Mouse (Mus musculus) bone marrow, adult 2 months (tissue): ENCODE measurements around the gene Ccnf. TPM values are rescaled to one million over a fixed set of nuclear protein-coding genes. Genes with fewer than 3 reads are reported as not detected.
A peak's percentile ranks its signal among the peaks of the same experiment; 100 is the strongest.

Source experiments
- H3K27ac ChIP-seq: fragments of 200-500 bp; 2 replicates; pipeline ENCODE4 v1.5.1; 2012; ENCODE audit warnings: low read depth, mild to moderate bottlenecking, control low read depth, inconsistent platforms, low read length; ENCODE audit not compliant: control insufficient read depth, poor library complexity, insufficient read depth
- H3K4me1 ChIP-seq: fragments of 200-500 bp; 2 replicates; pipeline ENCODE4 v1.6.1; 2011; ENCODE audit warnings: low read length; ENCODE audit not compliant: control insufficient read depth, insufficient read depth
- H3K4me3 ChIP-seq: fragments of 200-500 bp; replicated peaks from 2 replicates; pipeline ENCODE3; 2011; ENCODE audit warnings: mild to moderate bottlenecking, low read depth, low read length, control low read depth; ENCODE audit not compliant: control insufficient read depth
- CTCF ChIP-seq: fragments of 200-500 bp; IDR thresholded peaks from 2 replicates; pipeline ENCODE4 v1.5.1; 2011; ENCODE audit warnings: low read length, control low read depth; ENCODE audit not compliant: control insufficient read depth, insufficient read depth
- POLR2A ChIP-seq: fragments of 200-500 bp; IDR thresholded peaks from 2 replicates; pipeline ENCODE4 v1.6.1; 2011; ENCODE audit warnings: low read depth, mild to moderate bottlenecking, control low read depth, low read length, borderline replicate concordance; ENCODE audit not compliant: control insufficient read depth
- WGBS: fragments of 180-500 bp; shearing (Covaris S2); methylation state at CpG from one replicate; pipeline ENCODE4 v1.1.7; 2018; 5-methylcytosine and 5-hydroxymethylcytosine counted together
- polyA plus RNA-seq: library from polyadenylated mRNA; stranded (reverse); fragments of >200 nt; gene quantifications from 2 replicates; pipeline ENCODE4 v1.2.4, GENCODE M21; 2011; ENCODE audit warnings: low replicate concordance; ENCODE audit not compliant: missing spikeins, insufficient read depth, insufficient read length

The Ccnf gene
- polyA plus RNA-seq, 1 experiment = 73.9 TPM

- H3K4me1 ChIP-seq = peaks cover 10% of the 10 kb centered on the region; the same call in 1 of the 2 replicates
- no peak overlapping the region for H3K27ac ChIP-seq
- 76% methylated on average over 8 of the region's 8 CpGs for WGBS
Observed at GRCm38 (mm10) chr17:24193268-24193667, 58.0 kb downstream of the Ccnf start.

GRCm38 (mm10) chr17:24192848-24193247 is 58.4 kb downstream of the Ccnf start:
- Histone ChIP-seq H3K4me3 (no peak overlapping the region), H3K4me1 (peaks cover 10% of the 10 kb centered on the region; the same call in 1 of the 2 replicates), H3K27ac (peak overlapping the region; percentile 60; the same call in 1 of the 2 replicates)
- 21% methylated on average over 8 of the region's 8 CpGs for WGBS
- TF ChIP-seq POLR2A (no peak), CTCF (no peak)

More at GRCm38 (mm10) chr17:24193268-24193667, 58.0 kb downstream of the Ccnf start:
- no peak overlapping the region for H3K4me3 ChIP-seq
- no peak for TF ChIP-seq POLR2A
- TF ChIP-seq CTCF = no peak

GRCm38 (mm10) chr17:24191481-24191880 is 59.8 kb downstream of the Ccnf start:
- Histone ChIP-seq H3K4me1 (peaks cover 7% of the 10 kb centered on the region; the same call in 1 of the 2 replicates), H3K4me3 (no peak overlapping the region), H3K27ac (peak overlapping the region; percentile 69)
- no peak for TF ChIP-seq CTCF
- TF ChIP-seq POLR2A = no peak
- WGBS = 42% methylated on average over 4 of the region's 4 CpGs

- H3K4me3 ChIP-seq = no peak overlapping the region
- 48% methylated on average over 2 of the region's 2 CpGs for WGBS
- no peak for TF ChIP-seq POLR2A
- no peak for TF ChIP-seq CTCF
- peaks cover 7% of the 10 kb centered on the region; the same call in 1 of the 2 replicates for H3K4me1 ChIP-seq
- H3K27ac ChIP-seq = peak overlapping the region; percentile 26; the same call in 1 of the 2 replicates
Observed at GRCm38 (mm10) chr17:24190934-24191333, 60.4 kb downstream of the Ccnf start.

- Histone ChIP-seq H3K4me1 (peaks cover 5% of the 10 kb centered on the region; the same call in 1 of the 2 replicates), H3K4me3 (no peak overlapping the region), H3K27ac (no peak overlapping the region)
- TF ChIP-seq CTCF = no peak
- WGBS = 83% methylated on average over 3 of the region's 3 CpGs
Observed at GRCm38 (mm10) chr17:24174259-24174658, 77.0 kb downstream of the Ccnf start.

GRCm38 (mm10) chr17:24173423-24173822 is 77.9 kb downstream of the Ccnf start:
- Histone ChIP-seq H3K4me3 (no peak overlapping the region), H3K27ac (no peak overlapping the region), H3K4me1 (peaks cover 5% of the 10 kb centered on the region; the same call in 1 of the 2 replicates)
- 4% methylated on average over 3 of the region's 3 CpGs for WGBS
- no peak for TF ChIP-seq POLR2A
- peak; percentile 79 for TF ChIP-seq CTCF

Other genes with a start within 250 kb of the Ccnf start
- gene Prss27, start 213.3 kb downstream of the Ccnf start, polyA plus RNA-seq = not detected in 2 replicates
- 11.4 and 13.6 TPM in 2 replicates for gene Kctd5, start 178.0 kb downstream of the Ccnf start, polyA plus RNA-seq
- 15.7 and 18.7 TPM in 2 replicates for gene Pdpk1, start 100.6 kb downstream of the Ccnf start, polyA plus RNA-seq
- gene Amdhd2, start 87.7 kb downstream of the Ccnf start, polyA plus RNA-seq = 24.9 and 57.8 TPM in 2 replicates
- gene Atp6v0c, start 81.8 kb downstream of the Ccnf start, polyA plus RNA-seq = 159 and 256 TPM in 2 replicates
- gene Tbc1d24, start 45.9 kb downstream of the Ccnf start, polyA plus RNA-seq = 4.2 and 10.6 TPM in 2 replicates
- 0.27 and 0.37 TPM in 2 replicates for gene Ntn3, start 42.0 kb downstream of the Ccnf start, polyA plus RNA-seq
- 11.7 and 15.1 TPM in 2 replicates for gene Tedc2, start 30.6 kb downstream of the Ccnf start, polyA plus RNA-seq
- gene Abca17, start 99.6 kb upstream of the Ccnf start, polyA plus RNA-seq = not detected in 2 replicates
- gene Abca3, start 100.5 kb upstream of the Ccnf start, polyA plus RNA-seq = 18.6 and 36.5 TPM in 2 replicates
- gene Rnps1, start 163.1 kb upstream of the Ccnf start, polyA plus RNA-seq = 53.5 and 73.6 TPM in 2 replicates
- gene Eci1, start 175.2 kb upstream of the Ccnf start, polyA plus RNA-seq = 10.7 and 11.8 TPM in 2 replicates
- gene Dnase1l2, start 191.6 kb upstream of the Ccnf start, polyA plus RNA-seq = 5.0 and 21.3 TPM in 2 replicates
- 34.5 and 70.1 TPM in 2 replicates for gene E4f1, start 218.8 kb upstream of the Ccnf start, polyA plus RNA-seq
- 33.0 and 34.7 TPM in 2 replicates for gene Pgp, start 218.9 kb upstream of the Ccnf start, polyA plus RNA-seq
- gene Bricd5, start 222.4 kb upstream of the Ccnf start, polyA plus RNA-seq = 3.3 TPM in 1 of 2 replicates, not detected in the other
- gene Mlst8, start 227.6 kb upstream of the Ccnf start, polyA plus RNA-seq = 9.8 and 22.9 TPM in 2 replicates
- gene Caskin1, start 237.1 kb upstream of the Ccnf start, polyA plus RNA-seq = not detected in 2 replicates